Mouse (Mus musculus): ENCODE data around the gene Fbln1.

The Fbln1 gene

DNA sequence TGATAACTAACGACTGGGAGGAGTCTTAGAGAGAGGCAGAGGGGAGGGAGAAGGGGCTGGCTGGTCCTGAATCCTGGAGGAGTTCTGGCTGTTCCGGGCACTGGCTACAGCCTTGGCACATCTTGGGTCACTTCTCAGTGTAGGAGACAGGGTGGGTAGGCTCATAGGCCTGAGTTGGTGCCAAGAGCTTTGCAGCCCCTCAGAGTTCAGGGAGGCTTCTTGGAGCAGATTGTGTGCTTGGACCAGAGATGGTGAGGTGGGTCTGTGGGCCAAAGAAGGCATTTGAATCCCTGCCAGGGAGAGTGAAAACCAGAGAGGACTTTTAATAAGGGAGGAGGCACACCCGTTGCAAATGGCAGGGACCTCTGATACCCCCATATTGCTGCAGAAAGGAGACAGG, 1.3 kb downstream of the Fbln1 start:
- peak; percentile 29 to 32 for DNase-seq

DNA sequence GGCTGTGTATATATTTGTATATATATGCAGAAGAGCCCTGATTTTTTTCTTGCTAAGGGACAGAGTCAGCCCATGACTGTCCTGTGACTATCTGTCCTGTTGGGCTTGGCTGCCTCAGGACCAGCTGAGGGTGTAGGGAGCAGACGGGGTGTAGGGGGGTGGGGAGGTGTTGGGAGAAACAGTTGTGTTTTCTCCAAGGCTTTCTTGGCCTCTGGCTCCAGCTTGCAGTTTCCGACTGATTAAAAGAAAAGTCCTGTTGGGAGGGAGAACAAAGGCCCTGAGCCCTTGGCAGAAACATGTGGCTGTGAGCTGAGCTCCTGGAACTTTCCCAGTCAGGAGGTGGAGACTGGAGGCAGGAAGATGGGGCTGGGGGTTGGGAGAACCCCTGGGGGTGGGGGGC, 2.0 kb downstream of the Fbln1 start:
- DNase-seq = no peak

DNA sequence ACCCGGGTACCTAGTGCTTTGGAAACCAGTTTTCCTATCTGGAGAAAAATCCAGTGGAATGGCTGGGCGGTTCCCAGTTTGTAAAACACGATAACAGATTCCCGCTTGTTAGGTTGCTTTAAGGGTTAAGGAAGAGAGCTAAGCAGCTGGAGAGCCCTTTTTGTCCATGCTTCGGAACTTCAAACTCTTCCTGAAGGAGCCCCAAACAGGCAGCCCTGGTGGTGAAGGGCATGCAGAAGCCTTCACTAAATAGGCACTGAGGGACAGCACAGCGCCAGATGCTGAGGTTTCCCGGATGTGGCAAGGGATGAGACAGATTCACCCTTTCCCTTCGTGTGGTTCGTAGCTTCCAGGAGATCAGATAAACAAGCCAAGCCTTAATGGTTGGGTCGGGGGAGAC, 2.6 kb downstream of the Fbln1 start:
- no peak for DNase-seq

DNA sequence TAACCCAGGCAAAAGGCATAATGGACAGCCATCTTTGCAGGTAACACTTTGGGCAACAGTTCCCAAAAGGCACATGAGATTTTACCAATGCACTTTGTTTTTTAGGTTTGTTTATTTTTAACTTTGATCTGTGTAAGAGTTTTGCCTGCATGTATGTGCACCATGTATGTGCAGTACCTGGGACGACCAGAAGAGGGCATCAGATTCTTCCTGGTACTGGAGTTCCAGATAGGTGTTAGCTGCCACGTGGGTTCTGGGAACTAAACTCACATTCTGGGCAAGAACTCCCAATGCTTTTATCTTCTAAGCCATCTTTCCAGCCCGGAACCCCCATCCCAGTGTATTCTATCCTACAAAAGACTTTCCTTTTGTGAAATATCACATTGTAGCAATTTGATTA, 3.6 kb downstream of the Fbln1 start:
- DNase-seq = peak in 1 of 2 experiments; percentile 53

DNA sequence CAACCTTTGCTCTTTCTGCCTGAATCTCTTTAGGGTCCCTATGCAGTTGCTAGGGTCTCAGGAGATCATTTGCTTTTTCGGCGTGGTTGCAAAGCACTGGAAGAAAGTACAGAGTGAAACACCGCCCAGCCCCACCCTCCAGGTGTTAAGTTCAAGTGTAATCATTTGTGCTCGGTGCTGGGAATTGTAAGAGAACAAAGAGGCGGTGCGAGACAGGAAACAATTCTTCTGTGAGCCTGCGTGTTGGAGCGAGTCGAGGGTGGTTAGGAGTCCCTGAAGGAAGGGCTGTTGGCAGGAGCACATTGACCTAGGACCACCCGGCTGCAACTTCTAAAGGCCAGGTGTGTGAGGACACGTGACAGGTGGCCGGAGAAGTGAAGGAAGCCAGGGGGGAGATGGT, 4.9 kb downstream of the Fbln1 start:
- no peak for DNase-seq

- DNase-seq = no peak
These were observed 5.5 kb downstream of the Fbln1 start for GRCm38 (mm10) chr15:85211101-85211760.

- no peak for DNase-seq
These were observed 10.5 kb downstream of the Fbln1 start for GRCm38 (mm10) chr15:85216069-85216813.

DNA sequence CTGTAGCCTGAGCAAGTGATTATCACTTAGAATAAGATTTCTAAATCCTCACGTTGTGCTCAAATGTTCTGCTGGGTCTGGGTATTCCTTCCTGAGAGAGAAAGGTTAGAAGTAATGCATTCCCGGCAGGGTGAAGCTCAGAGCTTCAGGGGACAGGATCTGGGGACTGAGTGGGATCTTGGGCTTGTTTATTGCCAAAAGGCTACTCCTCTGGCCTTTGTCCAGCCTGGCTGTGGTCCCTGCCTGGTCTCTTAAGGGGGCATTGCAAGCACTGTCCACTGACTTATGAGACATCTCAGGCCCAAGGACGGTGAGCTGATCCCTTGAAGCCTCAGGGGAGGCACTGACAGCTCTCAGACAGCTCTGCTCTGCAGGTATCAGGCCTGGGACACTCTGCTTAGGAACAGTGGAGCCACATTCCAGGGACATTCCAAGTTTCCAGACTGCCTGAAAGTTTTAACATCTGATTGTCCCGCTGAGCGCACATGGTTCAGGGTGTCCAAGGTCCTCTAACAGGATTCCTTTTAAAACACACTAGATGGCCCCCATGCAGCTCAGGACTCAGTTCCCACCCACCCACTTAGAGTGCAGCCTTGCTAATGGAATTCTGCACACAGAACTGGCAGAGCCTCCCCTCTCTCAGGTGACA, 13.0 kb downstream of the Fbln1 start:
- DNase-seq = no peak

- no peak for DNase-seq
These were observed 14.6 kb downstream of the Fbln1 start for GRCm38 (mm10) chr15:85220371-85220770.

DNA sequence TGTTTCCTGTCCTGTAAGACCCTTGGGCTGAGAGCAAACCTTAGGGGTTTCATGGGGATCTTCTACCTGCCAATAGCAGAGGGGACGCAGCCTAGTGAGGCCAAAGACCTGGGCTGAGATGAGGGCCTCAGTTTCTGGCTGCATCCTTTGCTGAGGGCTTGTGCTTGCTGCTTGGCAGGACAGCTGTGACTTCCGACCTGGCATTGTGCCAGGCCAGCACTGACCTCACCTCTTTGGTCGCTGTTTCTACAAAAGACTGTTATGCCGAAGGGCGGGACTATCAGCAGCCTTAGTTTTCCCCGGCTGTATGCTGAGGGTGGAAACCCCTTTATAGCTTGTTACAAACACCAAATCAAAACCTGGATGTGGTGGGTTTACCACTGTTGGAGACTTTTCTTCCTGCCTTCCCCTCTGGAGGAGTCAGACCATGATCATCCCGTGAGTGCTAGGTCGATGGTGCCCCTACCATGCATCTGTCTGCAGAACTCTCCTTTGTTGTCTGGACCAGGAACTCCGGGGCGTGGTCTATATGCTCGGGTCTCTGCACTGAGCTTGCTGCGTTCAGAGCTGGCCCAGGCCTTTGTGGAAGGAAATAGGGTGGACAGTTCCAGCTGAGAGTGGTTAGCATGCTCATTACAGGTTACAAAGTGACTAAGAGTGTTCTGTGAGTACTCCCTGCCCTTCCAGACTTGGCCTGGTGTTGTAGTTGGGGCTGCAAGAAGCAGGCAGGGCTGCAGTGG, 15.5 kb downstream of the Fbln1 start:
- DNase-seq = no peak

DNA sequence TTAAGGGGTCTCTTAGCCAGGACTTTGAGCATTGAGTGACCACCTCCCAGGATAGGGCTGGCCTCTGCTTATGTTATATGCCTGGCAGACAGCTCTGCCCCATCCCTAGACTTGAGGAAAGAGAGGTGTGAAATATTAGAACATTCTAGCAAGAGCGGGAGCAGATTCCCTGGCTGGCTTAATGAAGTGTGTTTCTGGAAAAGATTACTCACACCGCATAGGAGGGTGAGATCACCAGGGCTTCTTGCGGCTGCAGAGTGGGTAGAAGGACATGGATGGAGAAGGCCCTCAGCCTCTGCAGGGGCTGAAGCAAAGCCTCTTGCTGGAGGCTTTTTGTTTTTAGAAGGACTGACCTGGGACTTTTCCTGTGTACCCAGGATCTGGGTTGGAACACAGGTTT, 19.9 kb downstream of the Fbln1 start:
- no peak for DNase-seq

- DNase-seq = no peak
These were observed 21.1 kb downstream of the Fbln1 start for GRCm38 (mm10) chr15:85226841-85227240.

DNA sequence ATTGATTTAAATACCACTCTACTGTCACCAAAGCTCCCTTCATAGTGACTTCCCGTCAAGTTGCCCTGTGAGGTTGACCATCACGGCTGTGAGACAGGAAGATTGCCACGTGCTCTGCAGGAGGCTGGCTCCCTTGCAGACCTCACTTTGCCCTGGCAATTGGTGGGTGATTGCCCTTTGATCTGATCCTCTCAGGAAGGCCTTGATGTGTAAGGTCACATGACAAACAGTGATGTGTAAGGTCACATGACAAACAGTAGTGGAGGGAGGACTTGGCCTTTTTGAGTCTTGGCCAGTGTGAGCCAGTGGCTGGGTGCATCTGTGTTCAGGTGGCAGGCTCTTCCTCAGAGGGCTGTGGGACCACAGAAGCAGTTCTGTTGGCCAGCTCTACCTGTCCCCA, 22.8 kb downstream of the Fbln1 start:
- DNase-seq = no peak

- DNase-seq = no peak
These were observed 24.3 kb downstream of the Fbln1 start for GRCm38 (mm10) chr15:85229960-85230535.

DNA sequence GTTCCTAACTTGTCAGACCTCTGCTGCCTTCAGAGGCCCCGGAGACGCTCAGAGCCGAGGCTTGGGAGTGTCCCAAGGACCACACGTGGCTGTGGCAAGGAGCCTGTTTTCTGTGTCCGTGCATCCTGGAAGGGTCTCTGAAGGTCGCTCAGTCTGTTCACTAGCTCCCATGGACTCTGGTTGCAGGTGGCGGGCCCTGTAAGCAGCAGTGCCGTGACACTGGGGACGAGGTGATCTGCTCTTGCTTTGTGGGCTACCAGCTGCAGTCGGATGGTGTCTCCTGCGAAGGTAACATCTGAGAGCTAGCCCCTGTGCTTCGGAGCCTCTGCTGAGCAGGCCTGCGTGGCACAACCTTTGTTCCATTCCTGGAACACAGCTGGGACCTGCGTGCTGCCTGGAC, 24.9 kb downstream of the Fbln1 start:
- no peak for DNase-seq

DNA sequence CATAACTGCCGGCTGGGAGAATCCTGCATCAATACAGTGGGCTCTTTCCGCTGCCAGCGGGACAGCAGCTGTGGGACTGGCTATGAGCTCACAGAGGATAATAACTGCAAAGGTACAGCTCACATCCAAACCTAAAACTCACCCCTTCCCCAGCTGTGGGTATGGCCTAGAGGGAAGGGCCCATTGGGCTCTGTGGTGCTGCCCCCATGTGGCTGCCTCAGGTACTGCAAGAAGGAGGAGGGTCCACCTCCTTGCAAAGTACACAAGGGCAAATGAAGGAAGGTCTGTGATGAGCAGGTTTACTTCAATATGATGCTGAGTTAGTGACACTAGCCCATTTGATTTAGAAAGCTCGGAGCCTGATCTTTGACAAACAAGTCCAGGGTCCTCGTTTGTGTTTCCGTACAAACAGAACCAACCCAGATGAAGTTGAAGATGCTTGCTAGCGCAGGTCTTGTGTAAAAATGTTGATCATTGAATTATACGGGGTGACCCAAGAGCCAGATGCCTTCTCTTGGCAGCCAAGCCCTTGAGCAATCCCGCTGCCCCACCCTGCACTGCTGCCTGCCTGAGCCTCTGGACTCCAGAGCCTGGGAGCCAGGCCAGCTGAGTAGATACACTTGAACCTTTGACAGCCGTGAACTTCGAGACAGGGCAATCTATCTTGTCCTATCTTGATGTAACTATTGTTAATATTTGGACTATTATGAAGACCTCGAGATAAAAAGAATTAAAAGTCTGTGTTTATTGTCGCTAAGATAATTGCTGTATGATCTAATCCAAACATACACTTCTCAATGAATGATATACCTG, 25.9 kb downstream of the Fbln1 start:
- DNase-seq = peak; percentile 48 to 78

DNA sequence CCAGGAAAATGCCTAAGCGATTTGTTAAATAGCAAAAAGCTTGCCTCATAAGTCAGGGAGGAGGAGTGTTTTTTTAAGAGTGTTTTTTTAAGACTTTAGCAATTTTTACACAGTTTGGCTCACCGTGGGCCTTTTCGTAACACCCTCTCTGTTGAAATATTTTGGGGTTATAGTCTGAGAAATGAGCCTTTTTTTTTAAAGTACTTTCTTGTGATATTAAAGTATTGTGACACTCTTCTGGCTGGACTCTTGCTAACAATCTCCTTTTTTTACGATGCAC, 26.4 kb downstream of the Fbln1 start:
- no peak for DNase-seq

GRCm38 (mm10) chr15:85232543-85233250, 26.9 kb downstream of the Fbln1 start:
- no peak for DNase-seq

DNA sequence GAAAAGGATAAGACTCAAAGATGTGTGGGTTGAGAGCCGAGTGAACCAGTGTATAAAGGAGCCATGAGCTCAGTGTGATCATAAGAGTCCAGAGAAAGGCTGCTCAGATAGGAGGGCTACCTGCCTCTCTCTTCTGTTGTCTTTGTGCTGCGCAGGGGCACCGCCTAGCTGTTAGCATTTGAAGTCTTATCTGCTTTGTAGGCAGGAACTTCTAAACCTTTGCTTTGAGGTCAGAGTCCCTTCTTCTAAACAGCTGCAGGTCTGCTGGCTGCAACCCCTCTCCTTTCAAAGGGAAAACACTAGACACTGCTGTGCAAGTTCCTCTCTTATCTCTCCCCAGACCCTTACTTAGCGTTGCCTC, 27.5 kb downstream of the Fbln1 start:
- no peak for DNase-seq

DNA sequence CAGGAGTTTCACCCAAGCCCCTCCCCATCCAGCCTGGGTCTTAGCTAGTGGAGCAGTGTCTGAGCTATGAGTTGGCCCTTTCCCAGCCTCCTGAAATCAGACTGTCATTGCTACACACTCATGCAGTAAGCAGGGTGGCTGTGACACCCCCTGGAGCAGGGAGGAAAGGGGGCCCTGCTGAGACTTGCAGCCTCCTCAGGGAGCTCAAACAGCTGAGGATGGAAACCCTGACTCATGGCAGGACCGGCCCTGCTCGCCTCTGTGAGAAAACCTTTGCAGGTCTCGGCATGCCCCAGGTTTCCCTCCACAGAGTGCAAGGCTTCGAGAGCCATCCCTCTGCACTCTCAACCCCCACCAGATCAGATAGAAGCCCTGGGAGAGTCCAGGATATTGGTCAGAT, 27.9 kb downstream of the Fbln1 start:
- peak in 1 of 2 experiments; percentile 24 for DNase-seq

- peak; percentile 57 to 65 for DNase-seq
These were observed 33.3 kb downstream of the Fbln1 start for GRCm38 (mm10) chr15:85238821-85239745.
